Mouse (Mus musculus): ENCODE measurements around the gene Spsb1. TPM values are rescaled to one million over a fixed set of nuclear protein-coding genes. Genes with fewer than 3 reads are reported as not detected.

Gene Spsb1
- polyA plus RNA-seq, 1 experiment from 2014 or later: 8.3 TPM

DNA sequence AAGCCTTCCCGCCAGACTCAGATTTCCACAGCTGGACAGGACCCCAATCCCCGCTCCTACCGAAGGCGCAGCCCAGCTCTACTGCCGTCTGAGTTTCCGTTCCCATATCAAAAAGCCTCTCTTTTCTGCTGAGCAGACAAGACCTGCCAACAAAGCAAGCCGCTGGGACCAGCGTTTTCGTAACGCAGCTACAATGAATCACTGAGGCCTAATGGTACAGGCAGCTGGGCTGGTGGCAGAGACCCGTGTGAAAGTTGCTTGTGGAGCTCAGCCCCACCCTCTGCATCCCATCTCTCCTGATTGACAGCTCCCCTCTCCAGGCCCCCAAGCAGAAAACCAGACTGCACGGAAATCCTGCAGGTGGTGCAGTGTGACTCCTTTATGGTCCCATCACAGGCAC, 34.0 kb downstream of the Spsb1 start:
- Histone ChIP-seq H3K4me1 (peaks cover 57% of the 10 kb centered on the region), H3K36me3 (no peaks in the 10 kb centered on the region), H3K27ac (replicated peaks) (peak overlapping the region; percentile 3), H3K4me3 (no peak overlapping the region), H3K27me3 (ENCODE audit: low read depth, poor library complexity, severe bottlenecking) (peaks cover 14% of the 10 kb centered on the region; the same call in 1 of the 2 replicates), H3K9me3 (replicated peaks) (no peaks in the 10 kb centered on the region)
- no peak for DNase-seq (ENCODE audit: low spot score)
- 66% methylated on average over 12 of the region's 12 CpGs for WGBS

DNA sequence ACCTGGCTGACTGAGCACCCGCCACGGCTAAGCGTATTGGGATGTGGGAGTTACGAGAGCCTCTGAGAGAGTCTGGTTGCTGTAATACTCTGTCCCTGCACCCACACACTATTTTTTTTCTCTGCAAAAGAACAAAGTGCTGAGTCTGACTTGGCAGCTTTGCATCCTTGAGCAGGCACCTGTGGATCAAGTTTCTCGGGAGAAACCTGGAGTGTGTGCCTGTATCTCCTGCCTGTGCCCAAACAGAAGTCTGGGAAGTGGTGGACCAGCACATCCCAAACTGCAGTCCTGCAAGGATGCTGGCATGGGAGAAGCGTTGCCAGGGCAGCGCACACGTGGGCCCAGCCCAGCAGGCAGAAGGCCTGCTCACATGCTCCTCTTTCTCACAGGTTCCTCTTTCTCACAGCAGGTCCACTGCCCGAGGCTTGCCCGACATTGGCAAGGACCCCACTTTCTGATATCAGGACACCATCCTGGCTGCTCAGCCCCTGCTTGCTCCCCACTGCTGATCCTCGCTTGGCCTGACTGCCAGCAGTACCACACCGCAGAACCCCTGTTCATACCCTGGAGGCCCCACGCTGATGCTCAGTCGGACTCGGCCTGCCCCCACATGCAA, 36.3 kb downstream of the Spsb1 start:
- no peaks in the 10 kb centered on the region for H3K36me3 ChIP-seq
- no peak overlapping the region for H3K4me3 ChIP-seq
- 91% methylated on average over 15 of the region's 15 CpGs for WGBS
- no peak overlapping the region for H3K27ac ChIP-seq (replicated peaks)
- peaks cover 66% of the 10 kb centered on the region for H3K4me1 ChIP-seq
- DNase-seq (ENCODE audit: low spot score): no peak
- peaks cover 37% of the 10 kb centered on the region for H3K27me3 ChIP-seq (ENCODE audit: low read depth, poor library complexity, severe bottlenecking)
- H3K9me3 ChIP-seq (replicated peaks): no peaks in the 10 kb centered on the region

GRCm38 (mm10) chr4:149916831-149917230, 38.0 kb downstream of the Spsb1 start:
- Histone ChIP-seq H3K4me1 (peaks cover 62% of the 10 kb centered on the region), H3K27ac (replicated peaks) (no peak overlapping the region), H3K4me3 (no peak overlapping the region), H3K27me3 (ENCODE audit: low read depth, poor library complexity, severe bottlenecking) (peaks cover 45% of the 10 kb centered on the region), H3K9me3 (replicated peaks) (no peaks in the 10 kb centered on the region), H3K36me3 (no peaks in the 10 kb centered on the region)
- WGBS: 68% methylated on average over 3 of the region's 3 CpGs
- no peak for DNase-seq (ENCODE audit: low spot score)

- WGBS: 60% methylated on average over 7 of the region's 7 CpGs
- H3K4me1 ChIP-seq: peaks cover 75% of the 10 kb centered on the region
- H3K27ac ChIP-seq (replicated peaks): no peak overlapping the region; the same call in 1 of the 2 replicates
Observed at GRCm38 (mm10) chr4:149913709-149914370, 41.0 kb downstream of the Spsb1 start.

GRCm38 (mm10) chr4:149912451-149912850, 42.4 kb downstream of the Spsb1 start:
- peaks cover 81% of the 10 kb centered on the region for H3K27me3 ChIP-seq (ENCODE audit: low read depth, poor library complexity, severe bottlenecking)
- H3K4me3 ChIP-seq: no peak overlapping the region
- H3K36me3 ChIP-seq: no peaks in the 10 kb centered on the region
- DNase-seq (ENCODE audit: low spot score): no peak
- H3K4me1 ChIP-seq: peaks cover 67% of the 10 kb centered on the region
- H3K9me3 ChIP-seq (replicated peaks): no peaks in the 10 kb centered on the region
- H3K27ac ChIP-seq (replicated peaks): no peak overlapping the region
- WGBS: 48% methylated on average over 4 of the region's 4 CpGs

More at GRCm38 (mm10) chr4:149913709-149914370, 41.0 kb downstream of the Spsb1 start:
- no peaks in the 10 kb centered on the region for H3K9me3 ChIP-seq (replicated peaks)
- H3K4me3 ChIP-seq: no peak overlapping the region
- H3K36me3 ChIP-seq: no peaks in the 10 kb centered on the region
- no peak for DNase-seq (ENCODE audit: low spot score)
- H3K27me3 ChIP-seq (ENCODE audit: low read depth, poor library complexity, severe bottlenecking): peaks cover 67% of the 10 kb centered on the region

- Histone ChIP-seq H3K27me3 (ENCODE audit: low read depth, poor library complexity, severe bottlenecking) (peaks cover 76% of the 10 kb centered on the region), H3K36me3 (peaks cover 4% of the 10 kb centered on the region; the same call in 1 of the 2 replicates), H3K27ac (replicated peaks) (no peak overlapping the region), H3K4me3 (no peak overlapping the region), H3K4me1 (peaks cover 73% of the 10 kb centered on the region), H3K9me3 (replicated peaks) (no peaks in the 10 kb centered on the region)
- DNase-seq (ENCODE audit: low spot score): peak; percentile 55
- WGBS: 30% methylated on average over 4 of the region's 4 CpGs
Observed at GRCm38 (mm10) chr4:149910558-149910957, 44.3 kb downstream of the Spsb1 start.

- no peak for DNase-seq (ENCODE audit: low spot score)
- peaks cover 4% of the 10 kb centered on the region; the same call in 1 of the 2 replicates for H3K36me3 ChIP-seq
- 90% methylated on average over 13 of the region's 13 CpGs for WGBS
- H3K9me3 ChIP-seq (replicated peaks): no peaks in the 10 kb centered on the region
- H3K27ac ChIP-seq (replicated peaks): no peak overlapping the region
- H3K4me3 ChIP-seq: no peak overlapping the region
- H3K27me3 ChIP-seq (ENCODE audit: low read depth, poor library complexity, severe bottlenecking): peaks cover 76% of the 10 kb centered on the region
- peaks cover 66% of the 10 kb centered on the region for H3K4me1 ChIP-seq
Observed at GRCm38 (mm10) chr4:149909551-149909950, 45.3 kb downstream of the Spsb1 start.

DNA sequence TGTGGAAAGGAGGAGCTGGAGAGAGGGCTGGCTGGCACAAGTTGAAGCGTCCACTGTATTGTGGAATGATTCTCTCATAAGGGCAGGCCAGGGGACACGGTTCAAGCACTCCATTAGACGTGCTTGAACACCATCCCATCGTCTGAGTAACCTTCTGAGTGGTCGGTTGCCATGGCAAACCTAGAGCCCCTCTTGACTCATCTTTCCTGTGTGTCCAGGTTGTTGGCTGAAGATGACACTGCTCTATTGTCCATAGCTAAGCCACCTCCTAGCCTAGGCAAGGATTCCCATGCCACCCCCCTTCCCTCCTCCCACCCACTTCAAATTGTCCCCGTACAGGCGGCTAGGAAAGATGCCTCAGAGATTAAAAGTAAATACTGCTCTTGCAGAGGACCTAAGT, 45.9 kb downstream of the Spsb1 start:
- Histone ChIP-seq H3K36me3 (peaks cover 4% of the 10 kb centered on the region; the same call in 1 of the 2 replicates), H3K4me3 (no peak overlapping the region), H3K27me3 (ENCODE audit: low read depth, poor library complexity, severe bottlenecking) (peaks cover 70% of the 10 kb centered on the region), H3K4me1 (peaks cover 60% of the 10 kb centered on the region), H3K9me3 (replicated peaks) (no peaks in the 10 kb centered on the region), H3K27ac (replicated peaks) (no peak overlapping the region)
- DNase-seq (ENCODE audit: low spot score): no peak
- 70% methylated on average over 7 of the region's 7 CpGs for WGBS

DNA sequence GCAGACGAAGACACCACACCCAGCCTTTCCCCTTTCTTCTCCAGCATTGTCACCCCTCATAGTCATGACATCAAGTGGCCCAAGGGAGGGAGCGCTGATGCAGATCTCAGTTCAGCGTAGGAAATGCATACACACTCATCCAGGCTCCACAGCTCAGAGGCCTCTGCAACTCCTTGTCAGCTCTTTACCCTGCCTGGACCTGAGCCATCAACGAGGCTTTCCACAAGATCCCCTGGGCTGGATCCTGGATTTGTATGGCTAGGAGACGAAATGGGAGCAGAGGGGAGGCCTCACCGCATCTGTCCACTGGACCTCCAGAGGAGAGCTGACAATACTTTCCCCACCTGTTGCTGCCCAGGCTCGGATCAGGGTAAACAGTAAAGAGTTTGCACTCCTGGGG, 47.2 kb downstream of the Spsb1 start:
- H3K27ac ChIP-seq (replicated peaks): no peak overlapping the region
- H3K36me3 ChIP-seq: peaks cover 4% of the 10 kb centered on the region; the same call in 1 of the 2 replicates
- no peak for DNase-seq (ENCODE audit: low spot score)

GRCm38 (mm10) chr4:149906921-149907320, 47.9 kb downstream of the Spsb1 start:
- no peak for DNase-seq (ENCODE audit: low spot score)
- WGBS: 40% methylated on average over 13 of the region's 13 CpGs
- no peaks in the 10 kb centered on the region for H3K9me3 ChIP-seq (replicated peaks)
- H3K27ac ChIP-seq (replicated peaks): no peak overlapping the region
- peaks cover 4% of the 10 kb centered on the region; the same call in 1 of the 2 replicates for H3K36me3 ChIP-seq
- H3K4me3 ChIP-seq: no peak overlapping the region
- peaks cover 52% of the 10 kb centered on the region for H3K27me3 ChIP-seq (ENCODE audit: low read depth, poor library complexity, severe bottlenecking)
- peaks cover 50% of the 10 kb centered on the region for H3K4me1 ChIP-seq

More for the DNA sequence above, 47.2 kb downstream of the Spsb1 start:
- Histone ChIP-seq H3K27me3 (ENCODE audit: low read depth, poor library complexity, severe bottlenecking) (peaks cover 57% of the 10 kb centered on the region), H3K9me3 (replicated peaks) (no peaks in the 10 kb centered on the region), H3K4me3 (no peak overlapping the region), H3K4me1 (peaks cover 56% of the 10 kb centered on the region)
- 72% methylated on average over 7 of the region's 7 CpGs for WGBS

DNA sequence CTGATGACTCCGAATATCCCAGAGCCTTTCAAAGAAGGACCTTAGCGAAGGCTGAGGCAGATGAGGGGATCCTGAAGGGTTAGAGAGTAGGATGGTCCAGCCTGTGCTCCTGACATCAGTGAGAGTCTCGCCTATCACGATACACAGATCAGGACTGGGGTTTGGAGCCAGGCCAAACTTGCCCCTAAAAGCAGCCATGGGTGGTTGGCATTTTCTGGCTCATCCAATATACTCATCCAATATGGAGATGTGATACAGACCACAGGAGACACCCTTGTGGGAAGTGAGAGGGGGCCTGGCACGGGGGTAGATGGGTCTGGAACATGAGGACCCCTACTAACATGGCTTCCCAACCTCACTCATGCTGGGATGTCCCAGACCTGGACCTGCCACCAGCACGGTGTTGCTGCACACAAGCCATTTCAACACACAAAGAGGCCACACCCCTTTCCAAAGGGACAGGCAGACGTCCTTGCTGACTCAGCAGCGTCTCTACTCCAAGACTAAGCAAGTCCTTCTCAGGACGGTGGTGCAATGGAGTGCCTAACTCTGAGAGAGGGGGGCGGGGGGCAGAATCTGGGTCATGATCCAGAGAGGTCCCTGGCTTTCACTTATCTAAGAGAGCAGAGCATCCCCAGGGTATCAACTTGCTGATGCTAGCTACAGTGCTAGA, 49.4 kb downstream of the Spsb1 start:
- WGBS: 88% methylated on average over 10 of the region's 10 CpGs
- Histone ChIP-seq H3K9me3 (replicated peaks) (no peaks in the 10 kb centered on the region), H3K4me3 (no peak overlapping the region), H3K27ac (replicated peaks) (no peak overlapping the region), H3K36me3 (peaks cover 4% of the 10 kb centered on the region; the same call in 1 of the 2 replicates), H3K27me3 (ENCODE audit: low read depth, poor library complexity, severe bottlenecking) (peaks cover 47% of the 10 kb centered on the region), H3K4me1 (peaks cover 38% of the 10 kb centered on the region)
- DNase-seq (ENCODE audit: low spot score): no peak

DNA sequence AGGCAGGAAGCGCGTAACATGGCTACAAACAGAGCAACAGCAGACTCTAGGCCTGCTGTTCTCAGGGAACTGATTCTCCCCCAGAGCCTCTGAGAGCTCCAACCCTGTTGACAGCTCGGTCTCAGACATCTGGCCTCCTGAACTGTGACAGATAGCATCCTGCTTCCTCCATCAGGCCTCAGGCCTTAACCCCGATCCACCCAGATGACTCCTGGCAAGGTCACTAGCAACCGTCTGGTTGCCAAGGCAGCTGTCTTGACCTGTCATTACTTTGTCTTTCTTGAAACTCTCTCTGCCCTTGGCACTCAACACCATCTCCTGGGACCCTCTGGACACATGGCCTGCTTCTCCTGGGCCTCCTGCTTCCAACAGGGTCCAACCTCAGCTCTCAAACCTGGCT, 51.8 kb downstream of the Spsb1 start:
- 0 out of 2 replicates have a peak overlapping the region, but pooled peaks have one; percentile 38 for H3K27ac ChIP-seq (replicated peaks)
- WGBS: 77% methylated on average over 5 of the region's 5 CpGs
- H3K9me3 ChIP-seq (replicated peaks): no peaks in the 10 kb centered on the region
- no peak overlapping the region for H3K4me3 ChIP-seq
- peaks cover 4% of the 10 kb centered on the region; the same call in 1 of the 2 replicates for H3K36me3 ChIP-seq
- H3K4me1 ChIP-seq: peaks cover 23% of the 10 kb centered on the region
- H3K27me3 ChIP-seq (ENCODE audit: low read depth, poor library complexity, severe bottlenecking): peaks cover 27% of the 10 kb centered on the region
- no peak for DNase-seq (ENCODE audit: low spot score)
